Mouse (Mus musculus): ENCODE measurements around the gene Mmrn1. TPM values are rescaled to one million over a fixed set of nuclear protein-coding genes. Genes with fewer than 3 reads are reported as not detected.

The Mmrn1 gene
- polyA plus RNA-seq, 1 experiment from 2014 or later: 1.7 TPM

- Histone ChIP-seq H3K4me3 (no peak overlapping the region), H3K4me1 (replicated peaks) (no peaks in the 10 kb centered on the region), H3K27ac (replicated peaks) (no peak overlapping the region), H3K36me3 (no peaks in the 10 kb centered on the region), H3K9me3 (no peaks in the 10 kb centered on the region), H3K4me2 (no peak overlapping the region), H3K9ac (no peak overlapping the region), H3K27me3 (no peaks in the 10 kb centered on the region)
- WGBS: 71% methylated on average over 1 of the region's 1 CpGs
- ATAC-seq (ENCODE audit: low FRiP score, low read depth): no peak
Observed at GRCm38 (mm10) chr6:60963726-60964125, 39.0 kb downstream of the Mmrn1 start.

- Histone ChIP-seq H3K9ac (no peak overlapping the region), H3K27me3 (no peaks in the 10 kb centered on the region), H3K4me3 (no peak overlapping the region), H3K27ac (replicated peaks) (no peak overlapping the region), H3K4me2 (no peak overlapping the region), H3K9me3 (no peaks in the 10 kb centered on the region), H3K36me3 (no peaks in the 10 kb centered on the region), H3K4me1 (replicated peaks) (no peaks in the 10 kb centered on the region)
- ATAC-seq (ENCODE audit: low FRiP score, low read depth): no peak
- WGBS: 82% methylated on average over 4 of the region's 4 CpGs
Observed at GRCm38 (mm10) chr6:60966931-60967330, 42.2 kb downstream of the Mmrn1 start.

- no peak overlapping the region for H3K27ac ChIP-seq (replicated peaks)
- no peaks in the 10 kb centered on the region for H3K4me1 ChIP-seq (replicated peaks)
- H3K9ac ChIP-seq: no peak overlapping the region
- no peaks in the 10 kb centered on the region for H3K27me3 ChIP-seq
- no peak for ATAC-seq (ENCODE audit: low FRiP score, low read depth)
- no peak overlapping the region for H3K4me2 ChIP-seq
- no peaks in the 10 kb centered on the region for H3K36me3 ChIP-seq
- WGBS: 82% methylated on average over 6 of the region's 6 CpGs
- H3K9me3 ChIP-seq: no peaks in the 10 kb centered on the region
- H3K4me3 ChIP-seq: no peak overlapping the region
Observed at GRCm38 (mm10) chr6:60969407-60969806, 44.6 kb downstream of the Mmrn1 start.

- Histone ChIP-seq H3K27ac (replicated peaks) (no peak overlapping the region), H3K4me2 (no peak overlapping the region), H3K4me3 (no peak overlapping the region), H3K9me3 (no peaks in the 10 kb centered on the region), H3K27me3 (no peaks in the 10 kb centered on the region), H3K9ac (no peak overlapping the region), H3K4me1 (replicated peaks) (no peaks in the 10 kb centered on the region), H3K36me3 (no peaks in the 10 kb centered on the region)
- WGBS: 74% methylated on average over 2 of the region's 2 CpGs
- ATAC-seq (ENCODE audit: low FRiP score, low read depth): no peak
Observed at GRCm38 (mm10) chr6:60970811-60971210, 46.0 kb downstream of the Mmrn1 start.

GRCm38 (mm10) chr6:60978610-60979009, 53.8 kb downstream of the Mmrn1 start:
- Histone ChIP-seq H3K36me3 (no peaks in the 10 kb centered on the region), H3K4me3 (no peak overlapping the region), H3K27ac (replicated peaks) (no peak overlapping the region), H3K9me3 (no peaks in the 10 kb centered on the region), H3K27me3 (no peaks in the 10 kb centered on the region), H3K9ac (no peak overlapping the region), H3K4me1 (replicated peaks) (no peaks in the 10 kb centered on the region), H3K4me2 (no peak overlapping the region)
- ATAC-seq (ENCODE audit: low FRiP score, low read depth): no peak
- 74% methylated on average over 1 of the region's 1 CpGs for WGBS

DNA sequence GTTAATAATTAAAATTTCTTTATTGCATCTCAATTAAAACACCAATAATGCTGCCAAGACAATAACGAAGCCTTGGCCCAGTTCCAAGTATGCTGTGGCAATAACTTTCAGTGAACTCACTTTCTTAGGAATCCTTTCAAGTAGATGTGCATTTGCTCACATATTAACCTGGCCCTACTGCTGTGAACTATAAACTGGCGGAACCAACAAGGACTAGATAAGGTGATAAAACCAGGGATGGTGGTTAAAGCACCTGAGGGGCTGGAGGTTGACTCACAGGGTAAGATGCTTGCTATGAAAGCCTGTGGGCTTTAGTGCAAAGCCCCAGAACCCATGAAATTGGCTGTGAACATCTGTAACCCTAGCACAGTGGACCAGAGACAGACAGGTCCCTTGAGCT, 54.3 kb downstream of the Mmrn1 start:
- no peaks in the 10 kb centered on the region for H3K27me3 ChIP-seq
- H3K4me3 ChIP-seq: no peak overlapping the region
- no peak overlapping the region for H3K27ac ChIP-seq (replicated peaks)
- no peaks in the 10 kb centered on the region for H3K9me3 ChIP-seq
- WGBS: 80% methylated on average over 2 of the region's 2 CpGs
- H3K4me2 ChIP-seq: no peak overlapping the region
- H3K9ac ChIP-seq: no peak overlapping the region
- no peak for ATAC-seq (ENCODE audit: low FRiP score, low read depth)
- no peaks in the 10 kb centered on the region for H3K4me1 ChIP-seq (replicated peaks)
- H3K36me3 ChIP-seq: no peaks in the 10 kb centered on the region

- no peaks in the 10 kb centered on the region for H3K4me1 ChIP-seq (replicated peaks)
- no peaks in the 10 kb centered on the region for H3K9me3 ChIP-seq
- no peak overlapping the region for H3K9ac ChIP-seq
- no peak overlapping the region for H3K27ac ChIP-seq (replicated peaks)
- no peak overlapping the region for H3K4me3 ChIP-seq
- 73% methylated on average over 1 of the region's 1 CpGs for WGBS
- no peaks in the 10 kb centered on the region for H3K27me3 ChIP-seq
- no peak for ATAC-seq (ENCODE audit: low FRiP score, low read depth)
- H3K4me2 ChIP-seq: no peak overlapping the region
- no peaks in the 10 kb centered on the region for H3K36me3 ChIP-seq
Observed at GRCm38 (mm10) chr6:60984360-60984759, 59.6 kb downstream of the Mmrn1 start.

DNA sequence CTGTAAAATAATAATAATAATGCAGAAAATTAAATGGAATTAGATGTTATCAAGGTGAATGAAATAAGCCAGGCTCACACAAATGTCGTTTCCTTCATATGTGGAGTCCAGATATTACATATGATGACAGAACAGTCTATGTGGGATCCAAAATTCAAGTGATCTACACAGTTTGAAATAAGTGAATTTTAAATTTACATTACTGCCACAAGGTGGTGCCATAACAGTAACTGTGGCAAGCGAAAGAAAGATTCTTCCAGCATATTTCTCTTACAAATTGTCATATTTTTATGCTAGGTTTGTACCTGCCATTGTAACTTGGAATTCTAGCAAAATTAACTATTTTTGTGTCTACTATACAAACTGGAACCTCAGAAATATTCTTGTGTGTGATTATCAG, 61.1 kb downstream of the Mmrn1 start:
- no peak overlapping the region for H3K27ac ChIP-seq (replicated peaks)
- H3K4me3 ChIP-seq: no peak overlapping the region
- H3K36me3 ChIP-seq: no peaks in the 10 kb centered on the region
- no peaks in the 10 kb centered on the region for H3K27me3 ChIP-seq
- H3K4me2 ChIP-seq: no peak overlapping the region
- no peak overlapping the region for H3K9ac ChIP-seq
- no peaks in the 10 kb centered on the region for H3K4me1 ChIP-seq (replicated peaks)
- ATAC-seq (ENCODE audit: low FRiP score, low read depth): no peak
- no peaks in the 10 kb centered on the region for H3K9me3 ChIP-seq
- 40% methylated on average over 2 of the region's 2 CpGs for WGBS

GRCm38 (mm10) chr6:60986914-60987313, 62.1 kb downstream of the Mmrn1 start:
- Histone ChIP-seq H3K9me3 (no peaks in the 10 kb centered on the region), H3K9ac (no peak overlapping the region), H3K4me3 (no peak overlapping the region), H3K27ac (replicated peaks) (no peak overlapping the region), H3K27me3 (no peaks in the 10 kb centered on the region), H3K4me2 (no peak overlapping the region), H3K4me1 (replicated peaks) (no peaks in the 10 kb centered on the region), H3K36me3 (no peaks in the 10 kb centered on the region)
- WGBS: 89% methylated on average over 11 of the region's 11 CpGs
- ATAC-seq (ENCODE audit: low FRiP score, low read depth): no peak

DNA sequence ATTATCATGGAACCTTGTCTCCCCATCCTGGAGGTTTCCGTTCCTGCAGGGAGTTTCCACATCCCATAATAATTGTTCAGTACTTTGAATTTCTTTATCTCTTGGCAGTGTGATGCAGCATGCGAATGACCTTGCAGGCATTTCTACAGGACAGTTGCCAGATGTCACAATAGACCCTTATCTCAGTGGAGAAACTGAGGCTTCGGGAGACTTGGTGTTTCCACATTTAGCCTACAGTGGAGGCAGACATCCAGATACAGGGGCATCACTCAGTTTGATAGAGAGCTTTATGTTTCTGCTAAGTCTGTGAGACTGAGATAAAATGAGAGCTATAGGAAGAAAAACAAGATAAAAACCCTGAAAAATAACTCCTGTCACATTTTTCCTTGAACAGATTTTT, 63.0 kb downstream of the Mmrn1 start:
- no peak overlapping the region for H3K4me2 ChIP-seq
- no peak overlapping the region for H3K4me3 ChIP-seq
- no peaks in the 10 kb centered on the region for H3K36me3 ChIP-seq
- H3K27me3 ChIP-seq: no peaks in the 10 kb centered on the region
- H3K9ac ChIP-seq: no peak overlapping the region
- WGBS: 88% methylated on average over 3 of the region's 3 CpGs
- ATAC-seq (ENCODE audit: low FRiP score, low read depth): no peak
- no peaks in the 10 kb centered on the region for H3K9me3 ChIP-seq
- H3K4me1 ChIP-seq (replicated peaks): no peaks in the 10 kb centered on the region
- no peak overlapping the region for H3K27ac ChIP-seq (replicated peaks)

- Histone ChIP-seq H3K36me3 (no peaks in the 10 kb centered on the region), H3K4me3 (no peak overlapping the region), H3K27ac (replicated peaks) (no peak overlapping the region), H3K4me1 (replicated peaks) (peaks cover 4% of the 10 kb centered on the region), H3K4me2 (no peak overlapping the region), H3K27me3 (no peaks in the 10 kb centered on the region), H3K9me3 (no peaks in the 10 kb centered on the region), H3K9ac (no peak overlapping the region)
- 98% methylated on average over 1 of the region's 1 CpGs for WGBS
- no peak for ATAC-seq (ENCODE audit: low FRiP score, low read depth)
Observed at GRCm38 (mm10) chr6:60992366-60992765, 67.6 kb downstream of the Mmrn1 start.

GRCm38 (mm10) chr6:60993386-60994108, 68.8 kb downstream of the Mmrn1 start:
- H3K36me3 ChIP-seq: no peaks in the 10 kb centered on the region
- H3K4me2 ChIP-seq: no peak overlapping the region; the same call in 1 of the 2 replicates
- H3K4me1 ChIP-seq (replicated peaks): peaks cover 4% of the 10 kb centered on the region
- no peak for ATAC-seq (ENCODE audit: low FRiP score, low read depth)
- 70% methylated on average over 4 of the region's 4 CpGs for WGBS
- H3K9ac ChIP-seq: no peak overlapping the region
- no peak overlapping the region for H3K27ac ChIP-seq (replicated peaks)
- no peaks in the 10 kb centered on the region for H3K27me3 ChIP-seq
- H3K9me3 ChIP-seq: no peaks in the 10 kb centered on the region
- no peak overlapping the region for H3K4me3 ChIP-seq

- no peak overlapping the region for H3K4me3 ChIP-seq
- 8% methylated on average over 6 of the region's 6 CpGs for WGBS
- no peak for ATAC-seq (ENCODE audit: low FRiP score, low read depth)
- H3K27ac ChIP-seq (replicated peaks): no peak overlapping the region
- no peaks in the 10 kb centered on the region for H3K9me3 ChIP-seq
- peak overlapping the region; percentile 18 for H3K4me2 ChIP-seq
- no peak overlapping the region for H3K9ac ChIP-seq
- peaks cover 4% of the 10 kb centered on the region for H3K4me1 ChIP-seq (replicated peaks)
- no peaks in the 10 kb centered on the region for H3K36me3 ChIP-seq
- no peaks in the 10 kb centered on the region for H3K27me3 ChIP-seq
Observed at GRCm38 (mm10) chr6:60994114-60994513, 69.3 kb downstream of the Mmrn1 start.

Measured in hindbrain, embryonic 15.5 days (tissue).